Mouse (Mus musculus) cortical plate, adult 2 months (tissue): ENCODE data around the gene L1cam.

Experiments used
- CTCF ChIP-seq: fragments of 200-500 bp; IDR thresholded peaks from 2 replicates; pipeline ENCODE4 v1.5.1; 2011; ENCODE audit warnings: mild to moderate bottlenecking, control low read depth, low read length; ENCODE audit not compliant: insufficient read depth; ENCODE audit errors: extremely low read depth
- POLR2A ChIP-seq: fragments of 200-500 bp; IDR thresholded peaks from 2 replicates; pipeline ENCODE4 v1.6.1; 2011; ENCODE audit warnings: mild to moderate bottlenecking, low read length, control low read depth; ENCODE audit not compliant: insufficient read depth; ENCODE audit errors: extremely low read depth

DNA sequence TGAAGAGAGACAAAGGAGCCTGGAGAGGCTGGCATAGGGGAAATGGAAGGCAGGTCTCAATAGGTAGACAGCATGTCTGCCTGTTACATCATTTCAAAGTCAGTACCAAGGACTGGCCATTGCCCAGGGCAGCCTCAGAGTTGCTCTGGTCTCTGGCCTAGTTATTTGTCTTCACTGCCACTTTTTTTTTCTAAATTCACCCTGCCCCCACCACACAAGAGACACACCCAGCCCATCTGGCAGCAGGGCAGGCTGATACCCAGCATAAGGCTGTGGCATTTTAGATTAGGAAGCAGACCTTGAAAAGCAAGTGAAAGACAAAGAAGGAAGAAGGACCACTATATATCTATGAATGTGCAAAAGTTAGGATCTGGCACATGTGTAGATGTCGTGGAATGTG, 28.1 kb downstream of the L1cam start:
- TF ChIP-seq CTCF (no peak), POLR2A (no peak)
